Mouse (Mus musculus): Measurements from ENCODE around the gene Sec23a. TPM values are rescaled to one million over a fixed set of nuclear protein-coding genes. Genes with fewer than 3 reads are reported as not detected.

Sec23a gene
- polyA plus RNA-seq, 1 experiment from 2014 or later, result 63.7 TPM

DNA sequence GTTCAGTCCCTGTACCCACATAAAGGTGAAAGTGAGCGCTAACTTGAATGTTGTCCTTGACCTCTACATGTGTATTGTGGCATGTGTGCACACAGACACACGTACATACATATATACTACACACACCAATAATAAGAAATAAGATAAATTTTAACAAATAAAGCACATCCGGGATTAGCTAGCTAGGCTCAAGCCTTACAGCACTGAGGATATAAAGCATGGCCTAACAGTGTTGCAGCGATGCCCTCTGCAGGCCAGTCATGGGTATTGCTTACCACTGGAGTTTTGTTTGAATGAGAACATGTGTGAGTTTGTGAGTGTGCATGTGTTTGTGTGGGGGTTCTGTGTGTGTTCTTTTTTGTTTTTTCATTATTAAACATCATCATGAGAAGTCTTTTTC, 47.2 kb downstream of the Sec23a start:
- H3K4me3 ChIP-seq (replicated peaks), result no peak overlapping the region
- H3K9ac ChIP-seq, result no peak overlapping the region
- no peak for ATAC-seq (ENCODE audit: insufficient read depth, low FRiP score, low read depth)
- H3K4me2 ChIP-seq, result no peak overlapping the region
- WGBS, result 72% methylated on average over 4 of the region's 4 CpGs
- no peaks in the 10 kb centered on the region for H3K9me3 ChIP-seq
- no peak overlapping the region for H3K27ac ChIP-seq
- peaks cover 36% of the 10 kb centered on the region for H3K36me3 ChIP-seq
- no peaks in the 10 kb centered on the region for H3K4me1 ChIP-seq
- no peaks in the 10 kb centered on the region for H3K27me3 ChIP-seq (replicated peaks)

DNA sequence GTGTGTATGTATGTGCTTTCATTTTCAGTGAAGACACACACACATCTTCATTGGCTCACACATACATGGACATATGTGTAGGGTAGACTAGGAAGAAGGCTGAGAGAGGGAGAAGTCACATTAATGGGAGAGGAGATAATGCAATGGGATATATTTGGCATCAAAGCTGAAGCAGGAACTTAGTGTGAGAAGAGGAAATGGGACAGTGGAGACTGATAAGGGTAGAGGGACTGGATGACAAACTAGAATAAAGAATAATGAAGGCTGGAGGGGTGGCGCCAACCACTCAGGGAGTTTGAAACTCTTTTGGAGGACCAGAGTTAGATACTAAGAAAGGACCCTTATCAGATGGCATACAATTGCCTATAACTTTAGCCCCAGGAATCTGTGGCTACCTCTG, 51.0 kb downstream of the Sec23a start:
- Histone ChIP-seq H3K27ac (no peak overlapping the region), H3K36me3 (peaks cover 27% of the 10 kb centered on the region), H3K9me3 (no peaks in the 10 kb centered on the region), H3K4me1 (no peaks in the 10 kb centered on the region), H3K4me2 (no peak overlapping the region), H3K4me3 (replicated peaks) (no peak overlapping the region), H3K27me3 (replicated peaks) (no peaks in the 10 kb centered on the region), H3K9ac (no peak overlapping the region)
- WGBS, result 90% methylated on average over 1 of the region's 1 CpGs
- no peak for ATAC-seq (ENCODE audit: insufficient read depth, low FRiP score, low read depth)

DNA sequence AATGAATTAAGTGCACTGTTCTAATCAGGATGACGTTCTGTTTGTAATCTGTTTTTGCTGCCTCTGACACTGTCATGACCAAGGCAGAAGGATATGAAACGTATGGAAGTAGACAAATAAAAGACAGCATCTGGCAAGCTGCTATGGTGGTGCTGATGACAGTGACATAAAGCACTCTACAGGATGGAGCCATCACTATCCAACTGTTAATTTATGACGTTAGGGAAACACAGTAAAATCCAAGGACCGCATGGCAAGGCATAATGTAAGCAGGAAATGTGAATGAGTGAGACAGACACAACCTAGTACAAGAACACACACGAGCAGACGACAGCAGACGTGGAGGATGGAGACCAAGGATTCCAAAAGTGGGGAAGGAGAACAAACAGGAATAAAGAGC, 55.2 kb downstream of the Sec23a start:
- Histone ChIP-seq H3K4me2 (no peak overlapping the region), H3K36me3 (0 out of 2 replicates have a peak, but pooled peaks cover 4% of the 10 kb centered on the region), H3K9me3 (no peaks in the 10 kb centered on the region), H3K9ac (no peak overlapping the region), H3K27ac (no peak overlapping the region), H3K4me1 (no peaks in the 10 kb centered on the region), H3K27me3 (replicated peaks) (no peaks in the 10 kb centered on the region), H3K4me3 (replicated peaks) (no peak overlapping the region)
- no peak for ATAC-seq (ENCODE audit: insufficient read depth, low FRiP score, low read depth)
- 29% methylated on average over 7 of the region's 7 CpGs for WGBS

DNA sequence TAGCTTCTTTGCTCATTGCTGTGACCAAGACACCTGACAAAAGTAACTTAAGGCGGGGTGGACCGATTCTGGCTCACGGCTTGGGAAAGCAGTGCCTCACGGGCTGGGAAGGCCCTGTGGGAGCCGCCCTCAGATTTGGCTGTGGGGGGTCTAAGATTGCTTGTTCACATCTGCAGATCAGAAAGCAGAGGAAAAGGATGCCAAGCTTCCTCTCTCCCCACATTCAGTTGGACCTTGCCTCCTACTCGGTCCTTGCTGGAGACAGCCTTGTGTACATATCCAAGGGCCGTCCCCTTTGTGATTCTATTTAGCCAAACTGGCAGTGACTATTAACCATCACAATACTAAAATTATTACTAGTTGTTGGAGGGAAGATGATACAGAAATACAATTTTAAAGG, 55.7 kb downstream of the Sec23a start:
- 0 out of 2 replicates have a peak, but pooled peaks cover 4% of the 10 kb centered on the region for H3K36me3 ChIP-seq
- ATAC-seq (ENCODE audit: insufficient read depth, low FRiP score, low read depth), result no peak
- no peak overlapping the region for H3K4me3 ChIP-seq (replicated peaks)
- no peaks in the 10 kb centered on the region for H3K27me3 ChIP-seq (replicated peaks)
- H3K4me1 ChIP-seq, result no peaks in the 10 kb centered on the region
- no peak overlapping the region for H3K4me2 ChIP-seq
- H3K9ac ChIP-seq, result no peak overlapping the region
- no peak overlapping the region for H3K27ac ChIP-seq
- WGBS, result 53% methylated on average over 7 of the region's 7 CpGs
- H3K9me3 ChIP-seq, result no peaks in the 10 kb centered on the region

DNA sequence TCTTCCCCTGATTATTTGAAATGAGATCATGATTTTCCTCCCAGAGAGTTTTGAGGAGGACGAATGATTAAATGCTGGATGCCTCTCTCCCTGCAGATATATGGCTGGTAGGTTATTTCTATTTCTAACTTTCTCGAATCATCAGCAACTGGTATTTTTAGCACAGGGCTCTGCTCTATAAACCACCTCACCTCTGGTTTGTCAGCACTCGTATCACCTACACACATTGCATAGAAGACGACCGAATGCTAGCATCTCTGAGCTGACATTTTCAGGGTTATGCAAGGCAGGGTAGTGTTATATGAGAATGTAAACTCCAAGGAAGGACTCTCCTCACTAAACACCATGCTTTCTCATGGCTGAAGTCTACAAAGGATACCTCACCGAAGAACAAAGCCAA, 63.9 kb downstream of the Sec23a start:
- no peak overlapping the region for H3K27ac ChIP-seq
- ATAC-seq (ENCODE audit: insufficient read depth, low FRiP score, low read depth), result no peak
- H3K9ac ChIP-seq, result no peak overlapping the region
- no peaks in the 10 kb centered on the region for H3K27me3 ChIP-seq (replicated peaks)
- WGBS, result 79% methylated on average over 6 of the region's 6 CpGs
- no peaks in the 10 kb centered on the region for H3K4me1 ChIP-seq
- no peak overlapping the region for H3K4me3 ChIP-seq (replicated peaks)
- H3K9me3 ChIP-seq, result no peaks in the 10 kb centered on the region
- H3K4me2 ChIP-seq, result no peak overlapping the region
- no peaks in the 10 kb centered on the region for H3K36me3 ChIP-seq

DNA sequence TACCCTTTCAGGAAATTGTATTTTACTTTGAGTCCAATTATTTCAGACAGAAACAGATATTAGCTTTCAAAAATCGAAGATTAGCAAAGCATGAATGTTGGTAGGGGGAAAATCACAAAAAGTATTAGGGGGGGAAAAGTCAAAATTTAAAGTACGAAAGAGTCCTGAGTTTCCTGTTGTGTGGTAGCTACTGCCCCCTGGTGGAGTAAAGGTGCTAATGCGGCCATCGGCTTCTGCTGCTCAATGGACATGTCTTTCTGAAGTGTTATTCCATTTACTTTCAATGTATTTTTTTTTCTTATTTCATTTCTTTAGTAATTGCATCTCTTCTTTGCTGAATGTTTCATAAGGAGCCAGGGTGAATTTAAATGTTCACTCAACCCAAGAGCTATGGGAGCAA, 64.6 kb downstream of the Sec23a start:
- H3K4me2 ChIP-seq, result no peak overlapping the region
- 13% methylated on average over 4 of the region's 4 CpGs for WGBS
- H3K4me3 ChIP-seq (replicated peaks), result no peak overlapping the region
- no peak for ATAC-seq (ENCODE audit: insufficient read depth, low FRiP score, low read depth)
- H3K4me1 ChIP-seq, result no peaks in the 10 kb centered on the region
- H3K36me3 ChIP-seq, result no peaks in the 10 kb centered on the region
- no peak overlapping the region for H3K9ac ChIP-seq
- no peaks in the 10 kb centered on the region for H3K9me3 ChIP-seq
- H3K27ac ChIP-seq, result no peak overlapping the region
- no peaks in the 10 kb centered on the region for H3K27me3 ChIP-seq (replicated peaks)

DNA sequence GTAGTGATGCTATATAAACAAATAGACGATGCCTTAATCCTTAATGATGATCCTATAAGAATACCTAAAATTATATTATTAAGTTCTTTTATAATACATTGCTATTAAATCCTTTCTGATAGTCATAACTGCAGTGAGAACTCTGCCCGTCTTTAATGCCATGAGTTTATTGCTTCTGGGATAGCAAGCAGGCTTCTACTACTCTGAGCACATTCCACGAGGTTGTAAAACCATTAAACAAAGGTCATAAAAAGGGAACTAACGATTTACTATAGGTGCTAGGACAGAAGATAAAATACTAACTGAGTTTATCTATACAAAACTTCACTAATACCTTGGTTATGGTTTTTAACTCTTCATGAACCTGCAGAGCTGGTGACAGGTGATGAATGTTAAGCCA, 69.3 kb downstream of the Sec23a start:
- Histone ChIP-seq H3K4me1 (no peaks in the 10 kb centered on the region), H3K27me3 (replicated peaks) (no peaks in the 10 kb centered on the region), H3K4me2 (no peak overlapping the region), H3K36me3 (no peaks in the 10 kb centered on the region), H3K9ac (no peak overlapping the region), H3K27ac (no peak overlapping the region), H3K4me3 (replicated peaks) (no peak overlapping the region), H3K9me3 (no peaks in the 10 kb centered on the region)
- 60% methylated on average over 4 of the region's 4 CpGs for WGBS
- no peak for ATAC-seq (ENCODE audit: insufficient read depth, low FRiP score, low read depth)

DNA sequence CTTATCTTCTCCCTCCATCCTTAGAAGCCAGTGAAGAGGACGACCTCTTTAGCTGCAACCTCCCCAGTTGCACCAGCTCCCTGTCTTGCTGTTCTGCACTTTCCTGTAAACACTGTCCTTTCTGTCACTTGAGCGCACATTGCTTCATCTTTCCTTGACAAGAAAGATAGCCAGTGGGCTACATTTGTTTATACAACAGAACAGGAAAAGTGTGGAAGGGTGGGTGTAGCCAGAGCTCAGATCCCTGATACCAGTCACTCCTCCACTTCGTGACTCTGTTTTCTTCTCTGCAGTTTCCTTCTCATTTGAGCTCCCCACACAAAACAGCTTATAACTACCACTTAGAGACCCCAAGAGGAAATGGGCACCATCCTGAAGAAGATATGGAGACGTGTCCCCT, 77.2 kb downstream of the Sec23a start:
- H3K4me3 ChIP-seq (replicated peaks), result no peak overlapping the region
- no peak overlapping the region for H3K9ac ChIP-seq
- no peaks in the 10 kb centered on the region for H3K4me1 ChIP-seq
- no peaks in the 10 kb centered on the region for H3K36me3 ChIP-seq
- H3K27me3 ChIP-seq (replicated peaks), result no peaks in the 10 kb centered on the region
- H3K9me3 ChIP-seq, result no peaks in the 10 kb centered on the region
- 35% methylated on average over 4 of the region's 4 CpGs for WGBS
- no peak overlapping the region for H3K27ac ChIP-seq
- H3K4me2 ChIP-seq, result no peak overlapping the region
- no peak for ATAC-seq (ENCODE audit: insufficient read depth, low FRiP score, low read depth)

DNA sequence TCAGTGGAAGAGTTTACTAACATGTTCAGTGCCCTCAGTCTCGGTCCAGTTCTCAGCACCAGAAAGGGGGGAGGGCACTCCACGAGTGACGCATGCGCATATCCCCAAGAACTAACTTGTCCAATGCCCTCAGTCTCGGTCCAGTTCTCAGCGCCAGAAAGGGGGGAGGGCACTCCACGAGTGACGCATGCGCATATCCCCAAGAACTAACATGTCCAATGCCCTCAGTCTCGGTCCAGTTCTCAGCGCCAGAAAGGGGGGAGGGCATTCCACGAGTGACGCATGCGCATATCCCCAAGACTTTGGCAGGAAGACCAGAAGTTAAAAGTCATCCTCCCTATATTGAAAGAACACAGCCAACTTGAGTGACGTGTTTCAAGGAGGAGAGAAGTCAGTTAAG, 86.8 kb downstream of the Sec23a start:
- Histone ChIP-seq H3K27ac (no peak overlapping the region), H3K4me2 (no peak overlapping the region), H3K9me3 (no peaks in the 10 kb centered on the region), H3K36me3 (no peaks in the 10 kb centered on the region), H3K27me3 (replicated peaks) (no peaks in the 10 kb centered on the region), H3K9ac (no peak overlapping the region), H3K4me3 (replicated peaks) (no peak overlapping the region), H3K4me1 (no peaks in the 10 kb centered on the region)
- ATAC-seq (ENCODE audit: insufficient read depth, low FRiP score, low read depth), result no peak
- whole genome bisulfite sequencing, result 82% methylated on average over 15 of the region's 15 CpGs

DNA sequence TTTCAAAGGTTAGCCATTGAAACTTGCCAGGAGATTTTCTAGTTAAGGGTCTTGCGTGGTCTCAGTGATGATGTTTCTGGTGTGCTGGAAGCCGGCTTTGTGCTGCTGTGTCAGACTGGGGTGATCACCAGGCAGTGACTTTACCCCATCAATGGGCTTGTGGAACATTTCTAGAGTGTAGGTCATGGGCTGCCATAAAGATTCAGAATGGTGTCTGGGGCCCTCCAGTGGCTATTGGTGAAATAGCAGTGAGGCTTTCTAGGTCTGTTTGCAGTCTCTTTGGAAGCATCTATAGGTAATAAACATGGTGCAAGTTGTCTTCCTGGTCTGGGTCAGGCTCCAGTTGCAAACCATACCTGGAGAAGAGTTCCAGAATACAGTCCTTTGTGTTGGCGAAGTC, 87.8 kb downstream of the Sec23a start:
- no peaks in the 10 kb centered on the region for H3K4me1 ChIP-seq
- ATAC-seq (ENCODE audit: insufficient read depth, low FRiP score, low read depth), result no peak
- no peak overlapping the region for H3K9ac ChIP-seq
- H3K27me3 ChIP-seq (replicated peaks), result no peaks in the 10 kb centered on the region
- no peaks in the 10 kb centered on the region for H3K36me3 ChIP-seq
- H3K4me3 ChIP-seq (replicated peaks), result no peak overlapping the region
- no peaks in the 10 kb centered on the region for H3K9me3 ChIP-seq
- WGBS, result 71% methylated on average over 3 of the region's 3 CpGs
- H3K27ac ChIP-seq, result no peak overlapping the region
- no peak overlapping the region for H3K4me2 ChIP-seq

DNA sequence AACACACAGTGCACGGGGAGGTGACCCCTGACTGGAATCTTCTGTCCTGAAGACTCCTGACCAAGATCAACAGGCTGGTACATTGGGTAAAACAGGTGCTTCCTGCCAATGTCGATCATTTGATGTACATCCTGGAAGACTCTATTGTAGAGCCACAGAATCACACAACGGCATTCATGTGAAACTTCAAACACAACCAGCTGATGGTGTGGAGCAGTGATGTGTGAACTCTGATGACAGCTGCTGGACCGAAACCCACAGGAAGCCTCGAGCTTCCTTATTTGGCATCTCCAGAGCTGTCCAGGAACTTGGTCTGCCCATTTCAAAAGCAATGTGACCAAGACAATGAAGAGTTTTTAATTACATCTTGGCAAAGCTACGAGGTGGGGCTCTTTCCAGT, 91.0 kb downstream of the Sec23a start:
- ATAC-seq (ENCODE audit: insufficient read depth, low FRiP score, low read depth), result no peak
- 72% methylated on average over 6 of the region's 6 CpGs for WGBS
- H3K4me2 ChIP-seq, result no peak overlapping the region
- no peaks in the 10 kb centered on the region for H3K9me3 ChIP-seq
- H3K36me3 ChIP-seq, result no peaks in the 10 kb centered on the region
- H3K9ac ChIP-seq, result no peak overlapping the region
- no peak overlapping the region for H3K27ac ChIP-seq
- H3K4me1 ChIP-seq, result no peaks in the 10 kb centered on the region
- H3K4me3 ChIP-seq (replicated peaks), result no peak overlapping the region
- no peaks in the 10 kb centered on the region for H3K27me3 ChIP-seq (replicated peaks)

DNA sequence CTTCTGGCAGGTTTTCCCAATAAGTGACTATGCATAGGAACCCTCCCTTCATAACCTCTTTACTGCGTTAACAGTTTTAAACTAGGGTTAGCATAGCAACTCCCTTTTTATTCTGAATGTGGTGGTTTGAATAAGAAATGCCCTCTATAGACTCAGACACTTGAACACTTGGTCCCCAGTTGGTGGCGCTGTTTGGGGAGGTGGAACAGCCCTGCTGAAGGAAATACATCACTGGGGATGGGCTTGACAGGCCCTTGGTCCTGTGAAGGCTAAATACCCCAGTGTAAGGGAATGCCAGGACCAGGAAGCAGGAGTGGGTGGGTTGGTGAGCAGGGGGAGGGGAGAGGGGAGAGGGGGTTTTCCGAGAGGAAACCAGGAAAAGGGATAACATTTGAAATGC, 92.3 kb downstream of the Sec23a start:
- Histone ChIP-seq H3K4me2 (no peak overlapping the region), H3K9me3 (no peaks in the 10 kb centered on the region), H3K27ac (no peak overlapping the region), H3K9ac (no peak overlapping the region), H3K4me3 (replicated peaks) (no peak overlapping the region), H3K4me1 (no peaks in the 10 kb centered on the region), H3K27me3 (replicated peaks) (no peaks in the 10 kb centered on the region), H3K36me3 (no peaks in the 10 kb centered on the region)
- no peak for ATAC-seq (ENCODE audit: insufficient read depth, low FRiP score, low read depth)
- WGBS, result 68% methylated on average over 3 of the region's 3 CpGs

DNA sequence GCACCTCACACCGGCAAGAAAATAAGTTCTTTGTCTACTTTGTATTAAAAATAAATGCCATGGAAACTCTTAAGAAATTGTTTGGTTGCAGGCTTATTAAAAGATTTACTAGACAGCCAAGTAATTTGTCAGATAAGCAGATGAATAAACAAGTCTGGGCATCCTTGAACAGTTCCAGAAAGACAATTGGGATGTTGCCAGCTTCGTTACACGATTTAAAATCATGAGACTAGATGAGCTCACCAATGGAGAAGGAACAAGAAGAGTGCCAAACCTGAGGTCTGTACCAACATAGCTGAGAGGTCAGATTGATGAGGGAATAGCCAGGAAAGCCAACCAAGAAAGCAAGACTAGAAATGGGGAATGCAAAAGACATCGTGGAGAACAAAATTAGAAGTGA, 102.0 kb downstream of the Sec23a start:
- no peak for ATAC-seq (ENCODE audit: insufficient read depth, low FRiP score, low read depth)
- WGBS, result 79% methylated on average over 4 of the region's 4 CpGs

More for the DNA sequence above, 102.0 kb downstream of the Sec23a start:
- no peak overlapping the region for H3K4me3 ChIP-seq (replicated peaks)
- H3K27me3 ChIP-seq (replicated peaks), result no peaks in the 10 kb centered on the region
- H3K4me2 ChIP-seq, result no peak overlapping the region
- H3K9me3 ChIP-seq, result no peaks in the 10 kb centered on the region
- no peak overlapping the region for H3K9ac ChIP-seq
- H3K36me3 ChIP-seq, result no peaks in the 10 kb centered on the region
- no peaks in the 10 kb centered on the region for H3K4me1 ChIP-seq
- H3K27ac ChIP-seq, result no peak overlapping the region
